Mouse (Mus musculus) small intestine, adult 2 months (tissue): ENCODE results near the gene Cdk2.

Experiments
- CTCF ChIP-seq: fragments of 200-500 bp; IDR thresholded peaks from 2 replicates; pipeline ENCODE4 v1.5.1; 2012; ENCODE audit warnings: low read depth, mild to moderate bottlenecking, control low read depth, inconsistent platforms, low read length, moderate library complexity, mixed read lengths; ENCODE audit not compliant: insufficient replicate concordance, insufficient read length; ENCODE audit errors: extremely low read depth
- POLR2A ChIP-seq: fragments of 200-500 bp; IDR thresholded peaks from 2 replicates; pipeline ENCODE4 v1.6.1; 2012; ENCODE audit warnings: low read depth, mild to moderate bottlenecking, control low read depth, inconsistent platforms, low read length, moderate library complexity

- TF ChIP-seq POLR2A: no peak
- TF ChIP-seq CTCF: no peak
Observed at GRCm38 (mm10) chr10:128662465-128662864, 42.4 kb downstream of the Cdk2 start.
